Comparison of ENCODE assay signal across 20 mouse cellular contexts in genomic region chr8:76187293-76187692, GRCm38 (mm10).
DNase-seq lines count a peak whose midpoint lies in the region; ATAC-seq and TF ChIP-seq lines count a peak whose summit lies in the region.
"Had no signal": no experiment of that assay in that cellular context is flagged by ENCODE, and none has a peak within 500 bp of the region (broad histone marks: within the 10 kb centered on the region; RNA-seq: fewer than 3 reads in every experiment).

No protein-coding gene starts in this region.

- H3K4me2 ChIP-seq in forebrain, postnatal 0 days (ENCODE audit: low read depth), result no peak overlapping the region
- H3K4me2 ChIP-seq in forebrain, embryonic 13.5 days, result no peak overlapping the region
- H3K4me2 ChIP-seq: embryonic facial prominence, embryonic 13.5 days; embryonic facial prominence, embryonic 15.5 days had no signal

- H3K4me1 ChIP-seq in forebrain, postnatal 0 days (ENCODE audit: insufficient read depth), result no peaks in the 10 kb centered on the region
- no peaks in the 10 kb centered on the region for H3K4me1 ChIP-seq in forebrain, embryonic 13.5 days
- H3K4me1 ChIP-seq: embryonic facial prominence, embryonic 13.5 days; embryonic facial prominence, embryonic 15.5 days; forebrain, embryonic 10.5 days had no signal

- no peak for TF ChIP-seq CTCF in forebrain, postnatal 0 days (IDR thresholded peaks at IDR 0.05; ENCODE audit: low read depth)

- H3K36me3 ChIP-seq in forebrain, postnatal 0 days (ENCODE audit: insufficient read depth), result no peaks in the 10 kb centered on the region
- no peaks in the 10 kb centered on the region for H3K36me3 ChIP-seq in forebrain, embryonic 13.5 days (ENCODE audit: poor library complexity, severe bottlenecking)
- H3K36me3 ChIP-seq: embryonic facial prominence, embryonic 13.5 days; embryonic facial prominence, embryonic 15.5 days; forebrain, embryonic 10.5 days had no signal

- peak; percentile 64 for ATAC-seq in forebrain, postnatal 0 days
- no peak for ATAC-seq in forebrain, embryonic 13.5 days
- ATAC-seq: forebrain, embryonic 14.5 days had no signal

- no peak overlapping the region for H3K27ac ChIP-seq in forebrain, postnatal 0 days (ENCODE audit: low read depth, low read length)
- no peak overlapping the region for H3K27ac ChIP-seq in forebrain, embryonic 13.5 days
- H3K27ac ChIP-seq: embryonic facial prominence, embryonic 13.5 days; embryonic facial prominence, embryonic 15.5 days; forebrain, embryonic 10.5 days had no signal

- H3K9ac ChIP-seq in forebrain, postnatal 0 days, result no peak overlapping the region
- no peak overlapping the region for H3K9ac ChIP-seq in forebrain, embryonic 13.5 days
- H3K9ac ChIP-seq: embryonic facial prominence, embryonic 13.5 days; embryonic facial prominence, embryonic 15.5 days had no signal

- no peak overlapping the region for H3K4me3 ChIP-seq in forebrain, postnatal 0 days (ENCODE audit: low read depth, low read length)
- no peak overlapping the region for H3K4me3 ChIP-seq in forebrain, embryonic 13.5 days
- H3K4me3 ChIP-seq: embryonic facial prominence, embryonic 13.5 days; embryonic facial prominence, embryonic 15.5 days; erythroblast, embryonic 14.5 days; forebrain, embryonic 10.5 days had no signal

- peak; percentile 2 for DNase-seq in forebrain, postnatal 0 days
- peak; percentile 19 for DNase-seq in brain, adult 2 months (ENCODE audit: low read depth, low spot score)
- DNase-seq in brain, embryonic 18.5 days (ENCODE audit: low read depth, low spot score), result peak; percentile 4
- DNase-seq in right cerebral cortex, postnatal 25 days, result no peak
- DNase-seq: adrenal gland, adult 2 months; adrenal gland, postnatal 10 days; adrenal gland, postnatal 25 days; cerebellum, adult 11 months; cerebellum, adult 18-20 months; cerebellum, adult 8-10 months; cerebellum, adult 9-11 months; cerebellum, postnatal 14 days; cerebellum, postnatal 36 days; embryo, embryonic 11 days had no signal

- no peaks in the 10 kb centered on the region for H3K9me3 ChIP-seq in forebrain, postnatal 0 days (ENCODE audit: low read length)
- H3K9me3 ChIP-seq in forebrain, embryonic 13.5 days (replicated peaks), result no peaks in the 10 kb centered on the region
- H3K9me3 ChIP-seq: embryonic facial prominence, embryonic 13.5 days; embryonic facial prominence, embryonic 15.5 days; forebrain, embryonic 10.5 days had no signal

- no peaks in the 10 kb centered on the region for H3K27me3 ChIP-seq in forebrain, postnatal 0 days (ENCODE audit: insufficient read depth, low read length)
- no peaks in the 10 kb centered on the region for H3K27me3 ChIP-seq in forebrain, embryonic 13.5 days
- H3K27me3 ChIP-seq: embryonic facial prominence, embryonic 13.5 days; embryonic facial prominence, embryonic 15.5 days had no signal

- WGBS in forebrain, postnatal 0 days, result 71% methylated on average over 5 of the region's 5 CpGs
- 81% methylated on average over 5 of the region's 5 CpGs for WGBS in forebrain, embryonic 13.5 days
